Mouse (Mus musculus): ENCODE measurements around the gene Kcnn3.

The Kcnn3 gene

DNA sequence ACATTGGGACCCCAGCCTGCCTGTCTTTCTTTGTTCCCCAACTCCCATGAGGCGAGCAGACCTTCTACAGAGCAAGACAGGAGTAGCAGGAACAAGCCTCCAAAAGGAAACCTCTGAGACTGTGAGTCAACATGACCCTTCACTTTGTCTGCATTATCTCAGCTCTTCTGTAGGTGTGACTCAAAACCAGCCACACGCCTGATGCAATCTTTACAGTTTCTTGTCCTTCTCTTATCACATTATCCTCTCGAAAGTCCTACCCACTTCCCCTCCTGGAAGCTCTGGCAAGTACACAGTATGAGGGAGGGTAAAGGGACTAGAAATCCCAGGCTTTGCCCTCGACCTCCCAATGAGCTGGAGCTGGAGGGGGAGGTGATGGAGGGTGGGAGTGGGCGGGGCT is 166.1 kb downstream of the Kcnn3 start:
- DNase-seq = no peak

DNA sequence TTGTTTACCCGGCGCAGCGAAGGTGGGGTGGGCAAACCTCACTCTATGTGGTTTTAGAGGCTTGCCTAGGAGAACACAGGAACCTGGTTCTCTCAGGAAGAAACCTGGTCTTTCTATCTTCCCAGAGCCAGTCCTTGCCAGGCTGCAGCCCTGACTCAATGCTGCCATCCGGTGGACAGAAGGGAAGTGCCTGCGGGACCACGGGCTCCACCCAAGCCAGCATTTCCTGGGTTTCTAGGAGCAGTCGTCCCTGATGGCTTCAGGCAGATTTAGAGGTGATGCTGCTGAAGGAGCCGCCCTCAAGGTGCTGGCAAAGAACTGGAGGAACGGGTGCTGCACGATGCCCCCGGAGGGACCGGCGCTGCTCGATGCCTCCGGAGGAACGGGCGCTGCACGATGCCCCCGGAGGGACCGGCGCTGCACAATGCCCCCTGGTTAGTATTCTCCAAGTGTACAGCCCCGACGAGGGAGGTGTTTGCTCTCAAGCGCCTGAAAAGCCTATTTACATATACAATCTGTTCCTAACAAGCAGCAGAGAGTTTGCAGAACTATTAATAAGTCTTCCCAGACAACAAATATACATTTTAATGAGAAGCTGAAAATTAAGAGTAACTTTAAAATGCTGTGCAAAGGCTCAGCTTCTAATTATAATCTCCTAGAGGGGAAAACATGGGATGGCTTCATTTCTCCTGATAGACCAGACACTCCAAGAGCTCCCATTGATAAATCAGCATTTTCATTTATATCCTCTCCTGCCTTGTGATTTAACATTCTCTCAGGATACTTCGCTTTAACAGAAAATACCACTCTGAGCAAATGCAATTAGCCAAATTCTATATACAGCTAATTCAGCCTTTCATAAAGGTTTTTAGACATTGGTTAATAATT is 169.0 kb downstream of the Kcnn3 start:
- peak; percentile 72 for DNase-seq

DNA sequence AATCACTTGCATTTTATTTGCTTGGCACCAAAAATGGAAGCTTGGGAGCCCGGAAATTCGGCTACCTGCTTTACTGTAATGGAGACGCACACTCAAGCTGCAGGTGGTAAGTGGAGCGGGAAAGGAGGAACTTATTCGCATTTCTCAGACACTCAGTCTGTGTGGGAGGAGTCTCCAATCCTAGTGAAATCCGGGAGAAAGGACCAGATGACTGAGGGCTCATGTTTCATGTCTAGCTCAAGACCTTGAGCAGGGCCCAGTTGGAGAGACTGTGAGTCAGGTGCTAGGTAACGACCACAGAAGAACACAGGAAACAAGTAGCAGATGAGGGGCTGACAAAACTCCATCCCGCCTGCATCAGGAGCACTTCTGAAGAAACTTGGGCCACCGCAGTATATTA is 171.8 kb downstream of the Kcnn3 start:
- no peak for DNase-seq

DNA sequence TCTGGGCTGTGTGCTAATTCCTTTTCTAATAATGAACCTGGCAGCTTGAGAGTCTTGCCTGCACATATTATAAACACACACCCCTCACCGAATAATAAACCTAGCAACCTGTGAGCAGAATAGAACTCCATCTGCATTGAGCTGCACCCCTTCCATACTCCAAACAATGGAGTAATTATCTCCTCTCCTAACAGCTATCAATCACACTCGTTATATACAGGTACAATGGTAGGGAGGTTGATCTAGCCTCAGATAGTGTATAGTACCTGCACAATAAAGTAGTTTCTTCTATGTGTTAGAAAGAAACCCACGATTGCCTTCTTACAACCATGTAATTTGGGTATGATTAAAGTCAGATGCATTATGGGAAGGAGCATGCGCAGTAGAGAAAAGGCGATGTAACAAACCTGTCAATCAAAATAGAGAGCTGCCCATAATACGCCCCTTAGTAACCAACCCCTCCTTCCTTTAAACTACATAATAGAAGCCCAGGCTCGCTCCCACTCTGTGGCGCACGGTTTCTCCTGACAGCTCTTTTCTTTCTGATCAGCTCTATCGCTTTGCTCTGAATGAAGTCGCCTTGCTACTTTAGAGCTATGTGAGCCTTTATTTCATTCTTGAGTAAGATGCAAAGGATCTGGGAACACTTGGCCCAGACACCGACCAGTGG is 176.3 kb downstream of the Kcnn3 start:
- DNase-seq = no peak

DNA sequence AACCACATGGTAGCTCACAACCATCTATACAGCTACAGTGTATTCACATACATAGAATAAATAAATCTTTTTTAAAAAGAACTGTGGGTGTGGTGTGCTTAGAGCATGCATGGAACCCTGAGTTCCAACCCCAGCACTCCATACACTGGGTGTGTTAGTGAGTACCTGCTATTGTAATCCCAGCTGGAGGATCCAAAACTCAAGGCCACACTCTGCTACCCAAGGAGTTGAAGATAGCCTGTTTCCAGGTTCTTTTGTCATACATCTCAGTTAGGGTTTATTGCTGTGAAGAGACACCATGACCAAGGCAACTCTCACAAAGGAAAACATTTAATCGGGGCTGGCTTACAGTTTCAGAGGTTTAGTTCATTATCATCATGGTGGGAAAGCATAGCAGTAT is 179.0 kb downstream of the Kcnn3 start:
- no peak for DNase-seq

DNA sequence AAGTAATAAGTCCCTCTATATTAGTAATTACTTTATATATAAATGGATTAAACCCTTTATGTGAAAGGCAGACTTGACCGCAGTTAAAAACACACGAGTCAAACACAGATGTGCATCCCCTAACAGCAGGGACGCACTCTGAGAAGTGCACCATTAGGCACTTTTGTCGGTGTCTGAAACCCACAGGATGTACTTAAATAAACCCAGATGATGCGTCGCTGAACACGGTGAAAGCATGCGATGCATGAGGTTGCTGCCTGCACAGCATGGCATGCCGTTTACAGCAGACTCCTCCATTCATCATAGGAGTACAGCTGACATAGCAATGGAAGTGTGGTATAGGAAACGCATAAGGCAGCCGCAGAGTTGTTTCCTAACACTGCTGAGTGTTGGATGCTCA is 180.5 kb downstream of the Kcnn3 start:
- no peak for DNase-seq

DNA sequence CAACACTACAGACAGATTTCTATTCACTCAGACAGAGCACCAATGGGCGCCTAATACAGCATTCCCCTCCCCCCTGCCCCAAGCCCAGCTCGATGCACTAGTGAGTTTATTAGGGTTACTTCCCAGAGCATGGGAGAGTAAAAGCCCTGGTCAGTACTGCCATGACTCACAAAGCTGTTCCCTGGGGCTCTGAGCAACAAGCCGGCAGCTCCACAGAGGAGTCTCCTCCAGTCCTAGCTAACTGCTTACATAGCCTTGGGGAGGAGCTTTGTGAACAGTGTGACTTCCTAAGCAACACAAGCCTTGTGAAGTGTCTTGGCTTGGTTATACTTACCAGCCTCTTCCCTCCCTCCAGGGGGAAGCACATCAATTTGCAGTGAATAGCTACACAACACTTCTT is 183.6 kb downstream of the Kcnn3 start:
- DNase-seq = no peak

DNA sequence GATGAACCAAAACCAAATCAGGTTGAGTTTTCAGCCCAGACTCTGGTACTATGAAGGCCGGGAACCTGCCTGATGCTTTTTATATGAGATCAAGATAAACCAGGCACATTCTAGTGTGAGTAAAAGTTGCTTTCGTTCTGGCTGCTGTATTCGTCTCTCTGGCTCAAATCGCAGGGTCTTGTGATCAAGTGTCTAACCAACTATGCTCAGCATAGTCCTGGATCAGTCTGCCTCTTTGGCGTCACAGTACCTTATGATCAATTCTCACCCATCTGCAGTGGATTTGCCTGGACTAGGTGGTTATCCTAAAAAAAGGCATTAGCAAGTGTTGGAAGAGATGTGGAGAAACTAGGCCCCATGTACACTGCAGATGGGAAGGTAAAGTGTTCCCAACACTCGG is 184.1 kb downstream of the Kcnn3 start:
- no peak for DNase-seq

DNA sequence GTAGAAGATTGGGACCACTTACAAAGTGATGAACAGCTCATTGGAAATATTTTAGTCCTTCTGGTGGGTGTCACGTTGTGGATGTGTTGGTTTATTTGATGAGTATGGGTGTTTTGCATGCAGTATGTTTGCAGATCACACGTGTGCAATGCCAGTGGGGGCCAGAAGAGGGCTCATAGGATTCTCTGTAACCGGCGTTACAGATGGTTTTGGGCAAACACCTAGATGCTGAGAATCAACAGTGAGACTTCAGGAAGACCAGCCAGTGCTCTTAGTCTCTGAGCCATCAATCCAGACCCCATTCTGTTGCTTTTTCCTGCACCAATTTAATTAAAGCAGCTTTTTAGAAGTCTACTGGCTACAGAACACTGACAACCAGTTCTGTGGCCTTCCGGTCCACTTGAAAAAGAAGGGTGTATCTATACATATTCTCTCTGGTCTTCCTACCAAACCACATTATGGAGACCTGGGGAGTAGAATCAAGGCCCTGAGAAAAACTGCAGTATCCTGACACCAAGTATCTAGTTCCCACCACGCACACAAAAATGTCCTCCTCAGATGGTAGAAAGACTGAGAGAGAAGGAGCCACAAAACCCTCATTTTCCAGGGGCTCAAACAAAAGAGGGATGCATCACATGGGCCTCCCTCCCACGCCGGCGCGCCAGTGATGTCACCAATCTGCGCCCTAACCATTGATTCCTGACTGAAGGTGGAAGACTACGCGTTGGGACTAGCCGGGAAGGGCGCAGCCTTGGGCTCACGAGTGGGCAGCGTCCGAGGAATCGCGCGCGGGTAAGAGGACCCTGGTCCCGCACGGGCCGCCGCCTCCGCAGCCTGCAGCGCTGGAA is 194.6 kb downstream of the Kcnn3 start, which contains the start of gene Adar:
Adar (plus strand) TSS at position 664 of the 848 bp plus-strand sequence.
- peak; percentile 83 for DNase-seq

DNA sequence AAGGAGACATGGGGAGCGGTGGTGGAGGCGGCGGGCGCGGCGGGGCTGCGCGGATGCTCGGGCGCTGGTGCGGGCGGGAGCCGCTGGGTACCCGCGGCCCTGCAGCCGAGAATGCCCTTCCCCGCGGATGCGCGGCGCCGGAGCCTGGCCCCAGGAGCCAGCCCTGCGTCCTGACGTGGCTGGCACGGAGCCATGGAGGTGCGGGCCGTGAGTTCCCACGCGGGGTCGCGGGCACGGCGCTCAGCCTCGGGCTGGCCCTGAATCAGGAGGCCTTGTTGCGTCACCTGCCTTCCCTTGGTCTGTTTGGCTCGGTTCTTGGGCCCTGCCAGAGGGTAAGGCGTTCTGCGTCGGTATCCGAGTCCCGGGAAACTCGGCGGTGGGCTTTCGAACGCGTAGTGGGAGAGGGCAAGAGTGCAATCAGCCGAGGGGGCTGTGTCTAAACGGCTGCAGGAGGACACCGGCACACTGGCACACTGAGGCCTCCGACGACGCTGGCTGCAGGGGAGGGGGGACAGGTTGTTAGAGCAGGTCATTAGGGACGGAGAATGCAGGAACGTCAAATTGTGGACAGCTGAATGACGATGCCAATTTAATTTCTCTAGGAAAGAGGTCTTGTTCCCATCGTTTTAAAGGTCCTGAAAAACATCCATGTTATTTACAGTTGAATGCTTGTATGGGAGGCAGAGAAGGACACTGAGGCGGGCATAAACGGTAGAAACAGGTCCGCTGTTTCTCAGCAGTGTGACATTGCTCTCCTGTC is 195.4 kb downstream of the Kcnn3 start:
- peak; percentile 74 for DNase-seq

DNA sequence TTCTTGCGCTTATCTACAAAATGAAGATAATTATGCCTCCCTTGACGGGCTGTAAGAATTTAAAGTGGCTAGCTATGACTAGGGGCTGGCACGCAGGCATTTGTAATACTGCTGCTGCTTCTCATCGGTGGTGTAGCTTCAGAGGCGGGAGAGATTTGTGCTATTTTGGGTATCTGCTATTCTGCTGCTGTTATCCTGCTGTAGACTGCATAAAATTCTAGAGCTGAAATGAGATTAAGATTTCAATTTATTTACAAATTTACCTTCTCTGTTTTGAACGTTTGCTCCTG is 195.9 kb downstream of the Kcnn3 start:
- no peak for DNase-seq

DNA sequence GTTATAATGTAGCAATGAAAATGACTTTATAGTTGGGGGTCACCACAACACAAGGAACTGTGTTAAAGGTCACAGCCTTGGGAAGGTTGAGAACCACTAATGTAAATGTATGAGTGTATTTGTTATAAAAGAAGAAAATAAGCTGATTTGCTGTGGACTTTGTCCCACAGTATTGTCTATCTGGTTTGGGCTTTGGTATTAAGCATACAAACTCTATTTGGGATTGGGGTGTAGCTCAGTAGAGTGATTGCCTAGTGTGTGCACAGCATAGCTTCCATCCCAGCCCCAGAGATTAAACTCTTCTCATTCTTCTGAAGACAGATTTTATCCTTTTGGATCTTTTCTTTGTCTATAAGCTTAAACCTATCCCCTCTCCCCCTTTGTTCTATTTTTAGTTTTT is 202.1 kb downstream of the Kcnn3 start:
- no peak for DNase-seq

DNA sequence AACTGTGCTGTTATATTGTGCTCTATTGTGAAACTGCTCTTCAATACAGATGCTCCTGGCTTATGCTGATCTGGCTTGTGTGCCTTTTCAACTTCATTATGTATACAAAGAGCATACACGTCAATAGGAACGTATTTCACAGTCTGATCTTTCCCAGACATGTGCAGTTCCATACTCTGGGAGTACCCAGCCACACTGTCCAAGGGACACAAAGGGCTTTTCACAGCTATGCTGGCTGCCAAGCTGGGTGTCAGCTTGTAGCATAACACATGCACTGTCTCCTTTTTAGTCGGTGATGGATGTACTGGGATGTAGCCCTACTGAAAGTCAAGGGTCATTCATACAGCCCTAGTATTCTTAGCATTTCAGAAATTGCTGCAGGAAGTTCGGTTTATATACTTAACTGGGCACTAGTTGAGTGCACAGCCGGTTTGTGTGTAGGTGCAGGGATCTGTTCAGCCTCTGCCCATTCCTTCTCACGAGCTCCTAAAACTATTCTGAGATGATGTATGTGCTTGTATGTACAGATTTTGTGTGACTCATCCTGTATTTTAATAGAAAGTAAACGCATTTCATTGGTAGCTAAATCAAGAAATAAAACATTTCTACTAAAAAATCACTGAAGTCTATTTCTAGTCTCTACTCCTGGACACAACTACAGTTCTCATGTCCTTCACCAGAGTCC is 203.6 kb downstream of the Kcnn3 start:
- no peak for DNase-seq
